Mouse (Mus musculus): ENCODE data around the gene Gm13889.

GRCm38 (mm10) chr2:93919093-93919492, 37.9 kb downstream of the Gm13889 start:
- no peak for TF ChIP-seq CTCF (IDR thresholded peaks at IDR 0.05; ENCODE audit: low read depth)
- TF ChIP-seq EP300 (IDR thresholded peaks at IDR 0.05; ENCODE audit: low read depth): no peak

All from heart, postnatal 0 days (tissue).